Mouse (Mus musculus): ENCODE data around the gene Scn1a. TPM values are rescaled to one million over a fixed set of nuclear protein-coding genes. Genes with fewer than 3 reads are reported as not detected.

The Scn1a gene
- not detected in 2 replicates for polyA plus RNA-seq (2015; fragmentation: Nextera tagmentation; extraction: Ambion mirVana)

DNA sequence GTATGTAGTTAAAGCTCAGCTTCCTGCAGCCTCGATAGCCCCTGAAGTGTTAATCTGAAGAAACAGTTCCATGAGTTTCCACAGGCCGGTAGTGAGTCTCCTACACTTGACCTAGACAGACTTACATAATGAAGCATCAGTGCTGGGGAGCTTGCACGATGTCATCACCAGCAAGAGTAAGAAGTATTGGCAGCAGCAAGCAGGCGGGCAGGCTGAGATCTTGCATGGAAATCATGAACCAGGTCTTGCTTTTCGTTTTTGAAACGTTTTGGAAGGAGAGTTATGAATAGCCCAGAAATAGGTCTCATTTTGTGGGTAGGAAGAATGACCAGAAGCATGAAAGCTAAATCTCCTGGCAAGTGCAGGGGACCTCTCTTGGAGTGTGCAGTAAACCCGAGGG is at the start of gene Scn1a:
Gene Scn1a, minus strand, starts transcription at position 130 of the 400 bp plus-strand sequence.
- no peak within 1 kb of the TSS for H3K4me3 ChIP-seq (replicated peaks)
- no peaks in the 10 kb centered on the region for H3K9me3 ChIP-seq (replicated peaks)
- no peaks in the 10 kb centered on the region for H3K36me3 ChIP-seq (replicated peaks)
- no peak for ATAC-seq (ENCODE audit: insufficient read depth)
- no peak within 1 kb of the TSS for H3K4me2 ChIP-seq
- peaks cover 7% of the 10 kb centered on the region for H3K27me3 ChIP-seq
- H3K4me1 ChIP-seq (replicated peaks), result no peaks in the 10 kb centered on the region
- H3K27ac ChIP-seq (replicated peaks), result no peak within 1 kb of the TSS
- H3K9ac ChIP-seq, result no peak within 1 kb of the TSS
- WGBS (ENCODE audit: insufficient replicate concordance), result 10% methylated on average over 7 of the region's 7 CpGs

- Histone ChIP-seq H3K4me2 (no peak overlapping the region), H3K36me3 (replicated peaks) (no peaks in the 10 kb centered on the region), H3K4me1 (replicated peaks) (no peaks in the 10 kb centered on the region), H3K4me3 (replicated peaks) (no peak overlapping the region), H3K27me3 (no peaks in the 10 kb centered on the region), H3K27ac (replicated peaks) (no peak overlapping the region), H3K9me3 (replicated peaks) (no peaks in the 10 kb centered on the region), H3K9ac (no peak overlapping the region)
- 41% methylated on average over 2 of the region's 2 CpGs for WGBS (ENCODE audit: insufficient replicate concordance)
- ATAC-seq (ENCODE audit: insufficient read depth), result no peak
Measured at GRCm38 (mm10) chr2:66478395-66478794, 37.8 kb upstream of the Scn1a start.

GRCm38 (mm10) chr2:66473181-66473822 is 32.7 kb upstream of the Scn1a start:
- H3K27ac ChIP-seq (replicated peaks), result no peak overlapping the region
- 36% methylated on average over 3 of the region's 3 CpGs for WGBS (ENCODE audit: insufficient replicate concordance)
- no peaks in the 10 kb centered on the region for H3K36me3 ChIP-seq (replicated peaks)
- no peaks in the 10 kb centered on the region for H3K9me3 ChIP-seq (replicated peaks)
- H3K4me2 ChIP-seq, result no peak overlapping the region
- no peaks in the 10 kb centered on the region for H3K4me1 ChIP-seq (replicated peaks)
- H3K4me3 ChIP-seq (replicated peaks), result no peak overlapping the region
- ATAC-seq (ENCODE audit: insufficient read depth), result no peak
- no peak overlapping the region for H3K9ac ChIP-seq
- H3K27me3 ChIP-seq, result no peaks in the 10 kb centered on the region

DNA sequence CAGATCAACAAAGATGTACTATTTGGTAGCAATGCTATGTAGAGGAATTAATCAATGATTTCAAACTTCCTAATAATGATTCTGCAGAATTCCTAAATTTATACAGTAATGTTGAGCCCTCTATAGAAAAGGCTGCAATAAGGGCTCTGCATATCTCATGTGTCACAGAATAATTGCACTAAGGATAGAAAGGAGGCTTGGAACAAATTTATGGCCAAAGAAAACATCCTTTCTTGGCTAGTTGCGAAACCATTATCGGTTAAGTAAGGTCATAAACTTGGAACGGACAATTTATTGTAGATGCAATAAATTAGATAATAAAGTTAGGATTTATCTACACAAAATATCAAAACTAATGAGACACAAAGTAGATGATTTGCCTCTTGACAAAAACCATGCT is 24.8 kb upstream of the Scn1a start:
- no peak overlapping the region for H3K9ac ChIP-seq
- H3K4me3 ChIP-seq (replicated peaks), result no peak overlapping the region
- H3K36me3 ChIP-seq (replicated peaks), result no peaks in the 10 kb centered on the region
- H3K4me2 ChIP-seq, result no peak overlapping the region
- WGBS (ENCODE audit: insufficient replicate concordance), result 69% methylated on average over 3 of the region's 3 CpGs
- no peak for ATAC-seq (ENCODE audit: insufficient read depth)
- H3K27ac ChIP-seq (replicated peaks), result no peak overlapping the region
- no peaks in the 10 kb centered on the region for H3K27me3 ChIP-seq
- no peaks in the 10 kb centered on the region for H3K4me1 ChIP-seq (replicated peaks)
- no peaks in the 10 kb centered on the region for H3K9me3 ChIP-seq (replicated peaks)

- Histone ChIP-seq H3K4me2 (no peak overlapping the region), H3K4me1 (replicated peaks) (no peaks in the 10 kb centered on the region), H3K27me3 (no peaks in the 10 kb centered on the region), H3K9ac (no peak overlapping the region), H3K36me3 (replicated peaks) (no peaks in the 10 kb centered on the region), H3K4me3 (replicated peaks) (no peak overlapping the region), H3K27ac (replicated peaks) (no peak overlapping the region), H3K9me3 (replicated peaks) (no peaks in the 10 kb centered on the region)
- no peak for ATAC-seq (ENCODE audit: insufficient read depth)
- WGBS (ENCODE audit: insufficient replicate concordance), result 48% methylated on average over 2 of the region's 2 CpGs
Measured at GRCm38 (mm10) chr2:66464874-66465458, 24.3 kb upstream of the Scn1a start.

DNA sequence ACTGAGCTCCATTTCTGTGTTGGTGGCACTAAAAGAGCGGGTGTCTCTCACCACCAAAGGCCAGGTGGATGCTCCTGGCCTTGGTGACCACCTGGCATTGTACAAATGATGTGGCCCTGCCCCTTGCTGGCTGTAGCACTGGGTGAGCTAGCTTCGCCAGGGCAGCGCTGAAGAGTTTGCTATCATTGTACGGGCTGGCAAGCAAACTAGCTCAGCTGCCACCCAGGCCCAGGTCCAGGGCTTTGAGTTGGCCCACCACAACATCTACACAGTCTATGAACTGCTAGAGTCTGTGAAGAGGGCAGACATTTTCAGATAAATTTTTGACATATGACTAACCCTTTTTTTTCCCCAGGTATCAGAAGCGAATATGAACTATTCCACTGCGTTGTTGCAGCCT is 23.3 kb upstream of the Scn1a start:
- H3K27me3 ChIP-seq, result no peaks in the 10 kb centered on the region
- 69% methylated on average over 6 of the region's 6 CpGs for WGBS (ENCODE audit: insufficient replicate concordance)
- no peak for ATAC-seq (ENCODE audit: insufficient read depth)
- no peaks in the 10 kb centered on the region for H3K36me3 ChIP-seq (replicated peaks)
- H3K9me3 ChIP-seq (replicated peaks), result no peaks in the 10 kb centered on the region
- H3K4me2 ChIP-seq, result no peak overlapping the region
- no peaks in the 10 kb centered on the region for H3K4me1 ChIP-seq (replicated peaks)
- H3K9ac ChIP-seq, result no peak overlapping the region
- no peak overlapping the region for H3K4me3 ChIP-seq (replicated peaks)
- H3K27ac ChIP-seq (replicated peaks), result no peak overlapping the region

DNA sequence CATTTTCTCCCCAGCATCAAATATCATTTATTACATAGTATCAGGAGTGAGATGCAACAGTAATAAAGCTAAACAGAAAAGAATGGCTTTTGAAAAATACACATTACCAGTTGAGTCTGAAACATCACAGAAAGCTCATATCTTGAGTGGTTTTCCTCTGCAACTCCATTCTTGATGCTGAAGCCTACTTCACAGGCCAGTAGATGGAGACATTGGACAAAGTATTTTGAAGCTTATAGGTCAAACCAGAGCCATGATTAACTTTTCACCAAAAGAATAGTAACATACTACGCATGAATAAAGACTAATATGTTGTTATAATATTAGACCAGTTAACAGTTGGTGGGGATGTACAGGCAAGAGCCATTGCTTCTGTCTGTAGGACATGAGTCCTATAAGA is 21.8 kb upstream of the Scn1a start:
- H3K27ac ChIP-seq (replicated peaks), result no peak overlapping the region
- H3K9me3 ChIP-seq (replicated peaks), result no peaks in the 10 kb centered on the region
- H3K36me3 ChIP-seq (replicated peaks), result no peaks in the 10 kb centered on the region
- no peak overlapping the region for H3K4me2 ChIP-seq
- H3K9ac ChIP-seq, result no peak overlapping the region
- ATAC-seq (ENCODE audit: insufficient read depth), result no peak
- no peaks in the 10 kb centered on the region for H3K4me1 ChIP-seq (replicated peaks)
- 71% methylated on average over 1 of the region's 1 CpGs for WGBS (ENCODE audit: insufficient replicate concordance)
- H3K4me3 ChIP-seq (replicated peaks), result no peak overlapping the region
- no peaks in the 10 kb centered on the region for H3K27me3 ChIP-seq

- H3K36me3 ChIP-seq (replicated peaks), result no peaks in the 10 kb centered on the region
- H3K27me3 ChIP-seq, result peaks cover 7% of the 10 kb centered on the region
- WGBS (ENCODE audit: insufficient replicate concordance), result 9% methylated on average over 21 of the region's 21 CpGs
- no peaks in the 10 kb centered on the region for H3K9me3 ChIP-seq (replicated peaks)
- ATAC-seq (ENCODE audit: insufficient read depth), result no peak
- H3K4me3 ChIP-seq (replicated peaks), result no peak overlapping the region
- no peak overlapping the region for H3K4me2 ChIP-seq
- no peaks in the 10 kb centered on the region for H3K4me1 ChIP-seq (replicated peaks)
- H3K27ac ChIP-seq (replicated peaks), result no peak overlapping the region
- no peak overlapping the region for H3K9ac ChIP-seq
Measured at GRCm38 (mm10) chr2:66439764-66440471, 722 bp downstream of the Scn1a start.

GRCm38 (mm10) chr2:66436286-66436685 is 4.4 kb downstream of the Scn1a start:
- Histone ChIP-seq H3K4me3 (replicated peaks) (no peak overlapping the region), H3K4me1 (replicated peaks) (no peaks in the 10 kb centered on the region), H3K9ac (no peak overlapping the region), H3K27me3 (peaks cover 7% of the 10 kb centered on the region), H3K27ac (replicated peaks) (no peak overlapping the region), H3K9me3 (replicated peaks) (no peaks in the 10 kb centered on the region), H3K4me2 (no peak overlapping the region), H3K36me3 (replicated peaks) (no peaks in the 10 kb centered on the region)
- ATAC-seq (ENCODE audit: insufficient read depth), result no peak
- 57% methylated on average over 3 of the region's 3 CpGs for WGBS (ENCODE audit: insufficient replicate concordance)

- WGBS (ENCODE audit: insufficient replicate concordance), result under 1% methylated on average over 14 of the region's 14 CpGs
- Histone ChIP-seq H3K4me1 (replicated peaks) (no peaks in the 10 kb centered on the region), H3K4me3 (replicated peaks) (peak overlapping the region; percentile 22; the same call in 1 of the 2 replicates), H3K9ac (no peak overlapping the region), H3K27ac (replicated peaks) (no peak overlapping the region), H3K4me2 (peak overlapping the region; percentile 51), H3K36me3 (replicated peaks) (no peaks in the 10 kb centered on the region), H3K27me3 (peaks cover 18% of the 10 kb centered on the region), H3K9me3 (replicated peaks) (no peaks in the 10 kb centered on the region)
- no peak for ATAC-seq (ENCODE audit: insufficient read depth)
Measured at GRCm38 (mm10) chr2:66409740-66410290, 30.8 kb downstream of the Scn1a start.

All from liver, embryonic 15.5 days (tissue).